Mouse (Mus musculus): ENCODE measurements around the gene Gm49333.

GRCm38 (mm10) chr16:20620751-20621190 is 9.4 kb downstream of the Gm49333 start:
- TF ChIP-seq CTCF (IDR thresholded peaks at IDR 0.05; ENCODE audit: low read depth) = no peak
- no peak for TF ChIP-seq EP300 (IDR thresholded peaks at IDR 0.05; ENCODE audit: low read depth)

Measured in liver, postnatal 0 days (tissue).